9 mouse cellular contexts compared by ENCODE assay signal in genomic region chr17:65370034-65370780, GRCm38 (mm10).
DNase-seq lines count a peak whose midpoint lies in the region; ATAC-seq lines count a peak whose summit lies in the region.
"Had no signal": no experiment of that assay in that cellular context is flagged by ENCODE, and none has a peak within 500 bp of the region (broad histone marks: within the 10 kb centered on the region; RNA-seq: fewer than 3 reads in every experiment).

No protein-coding gene starts in this region.

- H3K4me2 ChIP-seq in midbrain, embryonic 15.5 days: no peak overlapping the region
- H3K4me2 ChIP-seq: lung, embryonic 15.5 days had no signal

- H3K4me3 ChIP-seq in midbrain, embryonic 10.5 days: no peak overlapping the region
- no peak overlapping the region for H3K4me3 ChIP-seq in midbrain, embryonic 15.5 days
- H3K4me3 ChIP-seq: lung, embryonic 15.5 days had no signal

- no peaks in the 10 kb centered on the region for H3K36me3 ChIP-seq in midbrain, embryonic 10.5 days
- H3K36me3 ChIP-seq in midbrain, embryonic 15.5 days (replicated peaks): no peaks in the 10 kb centered on the region
- H3K36me3 ChIP-seq: lung, embryonic 15.5 days had no signal

- peak; percentile 60 for DNase-seq in adrenal gland, postnatal 14 days
- no peak for DNase-seq in adrenal gland, adult 18-20 months (ENCODE audit: low spot score in 2 of 2)
- DNase-seq in midbrain, embryonic 10.5 days (ENCODE audit: low spot score): peak; percentile 46
- DNase-seq in kidney, adult 9 months: peak; percentile 9
- peak; percentile 75 to 98 for DNase-seq in left cerebral cortex, postnatal 25 days (ENCODE audit: low spot score in 2 of 2)
- no peak for DNase-seq in thymus, adult 18-20 months

- ATAC-seq in midbrain, embryonic 15.5 days (replicated peaks): no peak
- ATAC-seq in inflammation-experienced regulatory T-cells, adult 6 months: no peak

- no peaks in the 10 kb centered on the region for H3K27me3 ChIP-seq in midbrain, embryonic 10.5 days (ENCODE audit: low read depth, poor library complexity, severe bottlenecking)
- H3K27me3 ChIP-seq in midbrain, embryonic 15.5 days (replicated peaks): no peaks in the 10 kb centered on the region
- H3K27me3 ChIP-seq: lung, embryonic 15.5 days had no signal

- no peak overlapping the region for H3K9ac ChIP-seq in midbrain, embryonic 15.5 days
- H3K9ac ChIP-seq: lung, embryonic 15.5 days had no signal

- intact Hi-C loops in left cerebral cortex, postnatal 25 days (cut with DNase I): loop anchor here (1.0 to 10.0 kb wide), 5 partner anchors 105 to 617 kb away; no protein-coding TSS in a partner anchor

- H3K27ac ChIP-seq in midbrain, embryonic 10.5 days (replicated peaks): no peak overlapping the region
- H3K27ac ChIP-seq in midbrain, embryonic 15.5 days: no peak overlapping the region
- H3K27ac ChIP-seq: lung, embryonic 15.5 days had no signal

- H3K4me1 ChIP-seq in midbrain, embryonic 10.5 days: no peaks in the 10 kb centered on the region
- H3K4me1 ChIP-seq in midbrain, embryonic 15.5 days: no peaks in the 10 kb centered on the region
- H3K4me1 ChIP-seq: lung, embryonic 15.5 days had no signal

- H3K9me3 ChIP-seq in midbrain, embryonic 10.5 days (replicated peaks): 0 out of 2 replicates have a peak, but pooled peaks cover 4% of the 10 kb centered on the region
- H3K9me3 ChIP-seq in midbrain, embryonic 15.5 days: no peaks in the 10 kb centered on the region
- H3K9me3 ChIP-seq: lung, embryonic 15.5 days had no signal

- 52% methylated on average over 7 of the region's 7 CpGs for WGBS in midbrain, embryonic 10.5 days
- 52% methylated on average over 7 of the region's 7 CpGs for WGBS in midbrain, embryonic 15.5 days

Comparison
In these comparisons a context has a peak if more than half of its experiments do, and no peak if none do; other contexts are left out.
1. DNase-seq: peak in adrenal gland, postnatal 14 days (single experiment), midbrain, embryonic 10.5 days (single experiment), kidney, adult 9 months (single experiment) and left cerebral cortex, postnatal 25 days (2 of 2); none in adrenal gland, adult 18-20 months (0 of 2) and thymus, adult 18-20 months (0 of 2).